Mouse (Mus musculus): ENCODE results near the gene Asb18. TPM values are rescaled to one million over a fixed set of nuclear protein-coding genes. Genes with fewer than 3 reads are reported as not detected.

The Asb18 gene
- polyA plus RNA-seq, 1 experiment from 2014 or later = 0.34 TPM

- ATAC-seq = no peak
- Histone ChIP-seq H3K9ac (replicated peaks) (no peak overlapping the region), H3K36me3 (no peaks in the 10 kb centered on the region), H3K9me3 (0 out of 2 replicates have a peak, but pooled peaks cover 6% of the 10 kb centered on the region), H3K27me3 (peaks cover 100% of the 10 kb centered on the region), H3K27ac (no peak overlapping the region), H3K4me2 (replicated peaks) (no peak overlapping the region), H3K4me1 (replicated peaks) (peaks cover 43% of the 10 kb centered on the region), H3K4me3 (replicated peaks) (no peak overlapping the region)
- WGBS = 3% methylated on average over 10 of the region's 10 CpGs
These were observed 92.7 kb downstream of the Asb18 start for GRCm38 (mm10) chr1:89921806-89922205.

- Histone ChIP-seq H3K27me3 (peaks cover 90% of the 10 kb centered on the region), H3K9me3 (0 out of 2 replicates have a peak, but pooled peaks cover 6% of the 10 kb centered on the region), H3K4me3 (replicated peaks) (no peak overlapping the region), H3K4me1 (replicated peaks) (peaks cover 25% of the 10 kb centered on the region), H3K4me2 (replicated peaks) (no peak overlapping the region), H3K27ac (no peak overlapping the region), H3K9ac (replicated peaks) (no peak overlapping the region), H3K36me3 (no peaks in the 10 kb centered on the region)
- 79% methylated on average over 6 of the region's 6 CpGs for WGBS
- ATAC-seq = no peak
These were observed 95.3 kb downstream of the Asb18 start for GRCm38 (mm10) chr1:89919206-89919605.

- 17% methylated on average over 18 of the region's 18 CpGs for WGBS
- Histone ChIP-seq H3K4me3 (replicated peaks) (no peak overlapping the region), H3K27me3 (peaks cover 88% of the 10 kb centered on the region), H3K4me1 (replicated peaks) (peaks cover 17% of the 10 kb centered on the region), H3K4me2 (replicated peaks) (no peak overlapping the region), H3K36me3 (no peaks in the 10 kb centered on the region), H3K27ac (no peak overlapping the region), H3K9me3 (0 out of 2 replicates have a peak, but pooled peaks cover 6% of the 10 kb centered on the region), H3K9ac (replicated peaks) (no peak overlapping the region)
- ATAC-seq = no peak
These were observed 96.4 kb downstream of the Asb18 start for GRCm38 (mm10) chr1:89918111-89918510.

GRCm38 (mm10) chr1:89913611-89914010 lies 100.9 kb downstream of the Asb18 start:
- WGBS = 76% methylated on average over 4 of the region's 4 CpGs
- no peaks in the 10 kb centered on the region for H3K4me1 ChIP-seq (replicated peaks)
- no peak overlapping the region for H3K4me3 ChIP-seq (replicated peaks)
- H3K9ac ChIP-seq (replicated peaks) = no peak overlapping the region
- H3K36me3 ChIP-seq = no peaks in the 10 kb centered on the region
- 0 out of 2 replicates have a peak, but pooled peaks cover 2% of the 10 kb centered on the region for H3K9me3 ChIP-seq
- H3K27ac ChIP-seq = no peak overlapping the region
- no peak overlapping the region for H3K4me2 ChIP-seq (replicated peaks)
- peaks cover 78% of the 10 kb centered on the region for H3K27me3 ChIP-seq
- no peak for ATAC-seq

- H3K36me3 ChIP-seq = no peaks in the 10 kb centered on the region
- WGBS = 53% methylated on average over 5 of the region's 5 CpGs
- H3K27me3 ChIP-seq = peaks cover 65% of the 10 kb centered on the region
- no peak for ATAC-seq
- H3K4me3 ChIP-seq (replicated peaks) = no peak overlapping the region
- H3K27ac ChIP-seq = no peak overlapping the region
- H3K4me2 ChIP-seq (replicated peaks) = no peak overlapping the region
- no peaks in the 10 kb centered on the region for H3K4me1 ChIP-seq (replicated peaks)
- H3K9me3 ChIP-seq = no peaks in the 10 kb centered on the region
- no peak overlapping the region for H3K9ac ChIP-seq (replicated peaks)
These were observed 102.1 kb downstream of the Asb18 start for GRCm38 (mm10) chr1:89912392-89912791.

GRCm38 (mm10) chr1:89909796-89910195 lies 104.7 kb downstream of the Asb18 start:
- no peak overlapping the region for H3K4me2 ChIP-seq (replicated peaks)
- no peak for ATAC-seq
- H3K4me3 ChIP-seq (replicated peaks) = no peak overlapping the region
- peaks cover 45% of the 10 kb centered on the region for H3K27me3 ChIP-seq
- WGBS = 94% methylated on average over 8 of the region's 8 CpGs
- 0 out of 2 replicates have a peak, but pooled peaks cover 2% of the 10 kb centered on the region for H3K9me3 ChIP-seq
- H3K36me3 ChIP-seq = no peaks in the 10 kb centered on the region
- no peak overlapping the region for H3K27ac ChIP-seq
- H3K9ac ChIP-seq (replicated peaks) = no peak overlapping the region
- H3K4me1 ChIP-seq (replicated peaks) = no peaks in the 10 kb centered on the region

GRCm38 (mm10) chr1:89902641-89903040 lies 111.8 kb downstream of the Asb18 start:
- Histone ChIP-seq H3K27me3 (no peaks in the 10 kb centered on the region), H3K4me2 (replicated peaks) (no peak overlapping the region), H3K4me3 (replicated peaks) (no peak overlapping the region), H3K4me1 (replicated peaks) (no peaks in the 10 kb centered on the region), H3K9me3 (0 out of 2 replicates have a peak, but pooled peaks cover 2% of the 10 kb centered on the region), H3K27ac (no peak overlapping the region), H3K36me3 (no peaks in the 10 kb centered on the region), H3K9ac (replicated peaks) (no peak overlapping the region)
- WGBS = 93% methylated on average over 1 of the region's 1 CpGs
- no peak for ATAC-seq

GRCm38 (mm10) chr1:89902236-89902635 lies 112.2 kb downstream of the Asb18 start:
- no peak overlapping the region for H3K4me3 ChIP-seq (replicated peaks)
- ATAC-seq = no peak
- 96% methylated on average over 2 of the region's 2 CpGs for WGBS
- H3K27me3 ChIP-seq = no peaks in the 10 kb centered on the region
- H3K9me3 ChIP-seq = 0 out of 2 replicates have a peak, but pooled peaks cover 2% of the 10 kb centered on the region
- H3K27ac ChIP-seq = no peak overlapping the region
- H3K4me1 ChIP-seq (replicated peaks) = no peaks in the 10 kb centered on the region
- no peak overlapping the region for H3K9ac ChIP-seq (replicated peaks)
- H3K4me2 ChIP-seq (replicated peaks) = no peak overlapping the region
- H3K36me3 ChIP-seq = peaks cover under 1% of the 10 kb centered on the region; the same call in 1 of the 2 replicates

GRCm38 (mm10) chr1:89901381-89901780 lies 113.1 kb downstream of the Asb18 start:
- ATAC-seq = no peak
- H3K27me3 ChIP-seq = no peaks in the 10 kb centered on the region
- 84% methylated on average over 4 of the region's 4 CpGs for WGBS
- no peaks in the 10 kb centered on the region for H3K9me3 ChIP-seq
- H3K4me3 ChIP-seq (replicated peaks) = no peak overlapping the region
- no peak overlapping the region for H3K27ac ChIP-seq
- no peak overlapping the region for H3K9ac ChIP-seq (replicated peaks)
- H3K4me1 ChIP-seq (replicated peaks) = no peaks in the 10 kb centered on the region
- peaks cover 9% of the 10 kb centered on the region; the same call in 1 of the 2 replicates for H3K36me3 ChIP-seq
- no peak overlapping the region for H3K4me2 ChIP-seq (replicated peaks)

Other genes starting within 250 kb of the Asb18 start
- gene Gbx2, start 83.5 kb downstream of the Asb18 start, polyA plus RNA-seq (2015; fragmentation: Nextera tagmentation; extraction: Ambion mirVana) = 33.3 and 72.3 TPM in 2 replicates
- 0.24 and 0.35 TPM in 2 replicates for gene Iqca, start 138.7 kb upstream of the Asb18 start, polyA plus RNA-seq (2015; fragmentation: Nextera tagmentation; extraction: Ambion mirVana)
- 16.1 and 17.1 TPM in 2 replicates for gene Ackr3, start 189.3 kb upstream of the Asb18 start, polyA plus RNA-seq (2015; fragmentation: Nextera tagmentation; extraction: Ambion mirVana)